Mouse (Mus musculus): ENCODE results near the gene Gm42417.

Gene Gm42417

DNA sequence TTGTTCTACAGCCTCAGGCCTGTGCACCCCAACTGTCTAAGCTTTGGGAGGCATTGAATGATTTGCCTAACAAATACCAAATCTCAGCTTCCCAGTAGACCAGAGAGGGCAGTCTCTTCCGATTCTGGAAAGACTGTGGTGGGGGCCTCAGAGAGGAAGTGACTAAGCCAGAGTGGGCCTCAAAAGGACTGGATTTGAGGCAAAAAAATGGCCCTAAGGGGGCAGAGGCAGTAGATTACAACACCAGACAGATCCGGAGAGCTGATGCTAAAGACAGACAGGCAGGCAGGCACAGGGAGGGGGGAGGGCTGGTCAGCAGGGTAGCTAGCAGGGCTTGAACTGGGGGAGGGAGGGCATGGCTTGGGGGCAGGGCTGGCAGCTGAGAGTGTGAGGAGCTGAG is 27.2 kb upstream of the Gm42417 start:
- ATAC-seq (ENCODE audit: insufficient number of reproducible peaks, low FRiP score, low TSS enrichment): no peak

DNA sequence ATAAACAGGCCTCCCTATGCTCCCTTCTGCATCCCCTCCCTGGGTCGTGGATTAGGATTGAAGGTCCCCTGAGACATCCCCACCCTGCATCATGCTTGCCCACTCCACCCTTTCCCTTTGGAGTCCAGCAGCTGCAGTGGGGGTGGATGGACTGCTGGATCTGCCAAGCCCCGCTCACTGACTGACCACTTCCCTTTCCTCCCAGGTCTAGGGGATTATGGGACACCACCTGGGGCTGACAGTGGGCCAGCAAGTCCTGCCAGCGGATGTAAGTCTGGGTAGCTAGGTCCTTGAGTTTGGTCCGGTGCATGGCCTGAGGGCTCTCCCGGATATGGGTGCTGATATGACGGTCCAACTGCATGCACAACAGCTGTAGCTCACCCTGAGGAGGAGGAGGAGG is 24.9 kb upstream of the Gm42417 start:
- no peak for ATAC-seq (ENCODE audit: insufficient number of reproducible peaks, low FRiP score, low TSS enrichment)

DNA sequence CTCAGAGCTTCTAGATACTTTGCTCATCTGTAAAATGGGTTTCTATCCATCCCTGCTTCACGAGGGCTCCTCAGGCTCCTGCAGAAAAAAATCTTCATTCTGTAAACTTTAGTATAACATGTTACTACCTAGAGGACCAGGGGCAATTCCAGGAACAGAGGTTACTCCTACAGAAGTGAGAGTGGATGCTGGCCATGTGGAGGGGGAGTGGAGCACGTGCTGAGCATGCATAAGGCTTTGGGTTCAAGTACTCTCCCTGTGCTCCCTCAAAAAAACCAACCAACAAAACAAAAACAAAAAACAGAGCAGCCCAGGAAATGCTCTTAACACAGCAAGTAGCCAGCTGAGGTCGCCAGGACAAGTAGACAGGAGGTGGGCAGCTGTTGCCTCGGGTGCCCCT is 24.4 kb upstream of the Gm42417 start:
- ATAC-seq (ENCODE audit: insufficient number of reproducible peaks, low FRiP score, low TSS enrichment): no peak

DNA sequence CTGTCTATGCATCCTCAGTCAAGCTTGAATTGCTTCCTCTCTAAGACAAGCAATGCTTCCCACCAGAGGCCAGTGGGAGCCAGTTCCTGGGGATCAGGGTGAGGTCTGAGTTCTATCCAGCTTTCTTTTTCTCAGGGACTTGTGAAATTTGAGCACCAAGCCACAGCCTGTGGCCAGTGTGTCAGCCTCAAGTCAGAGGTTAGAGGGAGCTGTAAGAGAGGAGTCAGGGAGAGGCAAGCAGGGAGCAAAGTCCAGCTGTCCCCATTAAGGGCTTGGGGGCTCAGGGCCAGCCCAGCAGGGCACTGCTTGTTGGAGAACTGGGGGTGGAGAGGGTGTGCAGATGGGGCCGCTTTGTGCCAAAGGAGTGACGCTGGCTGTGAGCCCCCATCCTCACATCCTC is 24.0 kb upstream of the Gm42417 start:
- no peak for ATAC-seq (ENCODE audit: insufficient number of reproducible peaks, low FRiP score, low TSS enrichment)

DNA sequence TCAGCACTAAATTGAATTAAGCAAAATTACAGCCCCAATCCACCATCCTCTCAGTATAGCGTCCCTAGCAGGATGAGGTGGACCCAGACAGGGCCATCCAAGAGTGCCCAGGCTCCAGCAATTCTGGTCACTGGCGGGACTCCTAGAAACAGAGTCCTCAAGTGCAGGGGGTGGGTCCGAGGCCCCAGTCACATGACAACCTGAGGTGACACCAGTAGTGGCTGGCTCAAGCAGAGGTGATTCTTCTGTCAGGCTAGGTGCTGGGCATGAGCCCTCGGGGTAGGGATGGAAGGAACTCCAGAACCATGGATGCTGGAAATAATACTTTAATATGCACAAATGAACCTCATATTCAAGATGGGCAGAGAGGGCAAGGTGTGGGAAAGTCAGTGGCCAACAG is 23.2 kb upstream of the Gm42417 start:
- no peak for ATAC-seq (ENCODE audit: insufficient number of reproducible peaks, low FRiP score, low TSS enrichment)

DNA sequence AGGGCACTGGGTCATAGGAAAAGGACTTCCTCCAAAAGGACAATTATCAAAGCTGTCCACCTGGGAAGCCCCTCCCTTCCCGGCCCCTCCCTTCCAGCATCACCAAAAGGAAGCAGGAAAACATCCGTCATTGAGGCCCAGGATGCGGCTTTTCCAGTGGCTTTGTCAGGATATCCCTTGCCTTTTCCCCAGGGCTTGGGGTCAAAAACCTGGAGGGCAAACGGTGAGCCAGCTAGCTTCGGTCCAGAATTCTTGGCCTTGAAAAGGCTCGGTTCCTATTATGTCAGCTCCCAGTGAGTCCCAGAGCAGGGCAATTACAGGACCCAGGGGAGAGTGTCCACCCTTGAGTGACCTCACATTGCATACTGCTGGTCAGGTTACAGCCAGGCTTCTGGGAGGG is 21.7 kb upstream of the Gm42417 start:
- no peak for ATAC-seq (ENCODE audit: insufficient number of reproducible peaks, low FRiP score, low TSS enrichment)

DNA sequence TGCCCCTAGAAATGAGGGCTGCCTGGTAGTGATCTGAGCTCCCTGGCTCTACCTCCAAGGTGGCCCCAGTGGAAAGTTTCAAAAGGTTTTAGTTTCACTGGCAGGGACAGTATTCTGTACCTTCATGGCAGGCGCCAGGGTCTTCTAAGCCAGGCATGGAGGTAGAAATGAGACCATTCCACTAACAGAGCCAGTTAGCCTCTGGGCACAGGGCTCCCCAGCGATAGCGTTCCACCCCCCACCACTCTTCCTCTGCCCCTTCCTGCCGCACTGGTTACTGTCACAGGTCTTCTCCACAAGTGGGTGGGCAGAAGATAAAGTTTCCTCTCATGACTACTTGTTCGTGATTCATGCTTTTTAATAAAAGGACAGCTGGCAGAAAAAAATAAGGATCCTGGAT is 20.7 kb upstream of the Gm42417 start:
- ATAC-seq (ENCODE audit: insufficient number of reproducible peaks, low FRiP score, low TSS enrichment): no peak

DNA sequence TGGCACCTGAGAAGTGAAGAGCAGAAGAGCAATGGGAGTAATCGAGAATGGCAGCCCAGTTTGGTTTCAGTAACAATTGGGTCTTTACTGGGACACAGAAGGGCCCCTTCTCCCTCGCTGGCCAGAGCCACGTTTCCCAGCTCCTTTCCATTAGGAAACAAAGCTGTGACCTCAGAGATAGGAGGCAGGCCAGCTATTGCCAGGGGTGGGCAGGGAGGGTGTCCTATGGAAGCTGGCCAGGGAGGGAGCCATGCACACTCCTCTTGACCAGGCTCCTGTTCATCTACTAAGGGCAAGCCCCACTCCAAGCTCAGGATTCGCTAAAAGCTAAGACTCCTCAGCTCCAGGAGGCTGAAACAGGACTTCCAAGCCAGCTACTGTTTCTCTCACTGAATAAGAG is 20.0 kb upstream of the Gm42417 start:
- no peak for ATAC-seq (ENCODE audit: insufficient number of reproducible peaks, low FRiP score, low TSS enrichment)

DNA sequence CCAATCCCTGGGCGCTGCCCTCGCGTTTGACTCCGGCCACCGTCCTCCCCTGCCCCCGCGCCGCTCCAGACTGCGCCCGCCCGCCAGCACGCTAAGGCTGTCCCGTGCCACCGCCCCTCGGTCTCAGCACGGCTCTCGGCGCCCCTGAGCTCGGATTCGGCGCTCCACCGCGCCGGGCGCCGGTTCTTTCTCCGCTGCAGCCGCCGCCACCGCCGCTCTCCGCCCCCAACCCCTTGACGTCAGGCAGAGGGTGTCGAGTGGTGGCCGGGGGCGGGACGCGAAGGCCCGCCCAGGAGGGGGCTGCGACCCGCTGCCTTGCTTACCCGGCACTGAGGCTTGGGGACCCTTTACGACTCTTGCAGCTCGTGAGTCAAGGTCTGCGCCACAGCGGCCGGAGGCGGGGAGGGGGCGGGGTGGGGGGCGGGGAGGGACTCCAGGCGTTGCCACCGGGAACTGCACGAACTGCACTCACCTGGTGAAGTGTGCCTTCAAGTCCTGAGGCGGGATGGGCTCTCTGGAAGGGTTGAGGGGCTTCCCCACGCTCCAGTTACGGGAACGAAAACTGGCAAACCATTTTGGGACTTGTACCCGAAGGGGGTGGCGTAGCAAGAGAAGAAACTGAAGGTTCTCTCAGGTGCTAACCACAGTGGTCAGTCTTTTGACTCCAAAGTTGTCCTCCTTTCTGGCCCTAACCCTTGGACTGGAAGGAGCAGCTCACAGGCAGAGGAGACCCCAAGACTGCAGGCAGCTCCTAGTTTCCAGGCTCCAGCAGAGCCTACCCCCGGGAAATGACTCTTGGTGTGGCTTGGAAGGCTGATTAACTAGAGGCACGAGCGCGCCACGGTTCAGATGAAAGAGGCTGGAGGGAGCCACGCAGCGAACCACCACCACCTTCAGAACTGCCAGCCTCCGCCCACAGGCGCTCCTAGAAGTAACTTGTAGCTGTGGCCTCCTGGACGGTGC is 19.1 kb upstream of the Gm42417 start, which contains the start of gene Sema4c:
Gene Sema4c, minus strand, starts transcription at position 319 of the 963 bp plus-strand sequence.
- no peak for ATAC-seq (ENCODE audit: insufficient number of reproducible peaks, low FRiP score, low TSS enrichment)

DNA sequence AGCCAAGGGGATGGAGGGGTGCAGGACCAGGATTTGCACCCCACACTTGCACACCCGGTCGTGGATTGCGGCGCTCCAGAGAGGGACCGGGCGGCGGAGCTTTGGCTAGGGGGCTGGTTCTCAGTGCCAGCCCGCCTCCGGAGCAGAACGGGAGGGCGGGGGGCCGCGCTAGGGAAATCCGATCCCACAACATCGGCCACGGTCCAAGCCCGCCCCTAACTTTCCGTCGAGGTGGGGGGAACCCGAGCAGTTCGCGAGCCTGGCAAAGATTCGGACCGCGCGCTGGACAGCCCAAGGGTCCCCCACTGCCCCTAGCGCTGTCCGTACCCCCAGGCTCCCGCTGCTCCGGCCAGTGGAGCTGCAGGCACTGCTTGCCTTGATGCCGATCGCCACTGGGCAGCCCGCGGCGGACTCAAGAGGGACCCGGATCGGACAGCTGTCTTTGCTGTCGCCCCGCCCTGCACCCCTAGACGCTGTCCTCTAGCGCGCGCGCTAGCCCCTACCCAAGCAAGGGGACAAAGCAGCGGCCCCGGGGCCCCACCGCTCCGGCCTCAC is 18.3 kb upstream of the Gm42417 start:
- ATAC-seq (ENCODE audit: insufficient number of reproducible peaks, low FRiP score, low TSS enrichment): peak; percentile 34

DNA sequence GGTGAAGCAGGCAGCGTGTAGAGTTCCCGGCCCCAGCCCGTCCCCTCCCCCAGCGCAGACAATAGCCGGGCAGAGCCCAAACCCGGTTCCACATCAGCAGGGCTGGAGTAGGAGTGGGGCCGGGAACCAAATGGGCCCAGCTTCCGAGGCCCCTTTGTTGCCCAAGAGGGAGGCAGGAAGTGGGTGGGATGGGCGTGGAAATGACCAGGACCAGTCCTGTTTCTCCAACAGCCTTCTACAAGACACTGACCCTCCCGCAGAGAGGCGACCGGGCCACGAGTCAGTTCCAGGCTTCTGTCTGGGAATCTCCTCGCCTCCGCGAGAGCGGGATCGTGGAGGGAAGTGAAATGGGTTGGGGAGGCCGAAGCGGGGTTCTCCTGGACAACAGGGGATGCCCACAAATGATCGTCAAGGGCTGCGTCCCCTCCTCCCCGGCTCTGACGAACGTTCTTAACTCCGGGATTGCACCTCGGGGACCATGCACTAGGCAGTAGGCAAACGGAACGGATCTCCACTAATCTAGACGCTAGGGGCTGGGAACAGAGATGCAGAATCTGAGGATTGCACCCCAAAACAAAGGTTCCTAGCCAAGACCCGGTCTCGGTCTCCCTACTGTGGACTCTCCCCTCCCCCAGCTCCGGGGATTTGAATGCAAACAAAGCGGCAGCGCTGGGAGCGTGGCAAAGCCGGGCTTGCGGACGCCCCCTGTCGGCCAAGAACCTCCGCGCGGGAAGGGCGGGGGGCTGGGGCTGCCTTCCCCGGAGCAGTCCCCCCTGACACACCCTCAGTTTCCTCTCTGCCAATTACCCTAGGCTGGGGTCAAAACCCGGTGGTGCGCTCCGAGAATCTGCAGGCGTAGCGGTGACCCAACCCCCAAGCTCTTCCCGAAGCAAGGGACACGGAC is 17.6 kb upstream of the Gm42417 start:
- ATAC-seq (ENCODE audit: insufficient number of reproducible peaks, low FRiP score, low TSS enrichment): peak; percentile 46

DNA sequence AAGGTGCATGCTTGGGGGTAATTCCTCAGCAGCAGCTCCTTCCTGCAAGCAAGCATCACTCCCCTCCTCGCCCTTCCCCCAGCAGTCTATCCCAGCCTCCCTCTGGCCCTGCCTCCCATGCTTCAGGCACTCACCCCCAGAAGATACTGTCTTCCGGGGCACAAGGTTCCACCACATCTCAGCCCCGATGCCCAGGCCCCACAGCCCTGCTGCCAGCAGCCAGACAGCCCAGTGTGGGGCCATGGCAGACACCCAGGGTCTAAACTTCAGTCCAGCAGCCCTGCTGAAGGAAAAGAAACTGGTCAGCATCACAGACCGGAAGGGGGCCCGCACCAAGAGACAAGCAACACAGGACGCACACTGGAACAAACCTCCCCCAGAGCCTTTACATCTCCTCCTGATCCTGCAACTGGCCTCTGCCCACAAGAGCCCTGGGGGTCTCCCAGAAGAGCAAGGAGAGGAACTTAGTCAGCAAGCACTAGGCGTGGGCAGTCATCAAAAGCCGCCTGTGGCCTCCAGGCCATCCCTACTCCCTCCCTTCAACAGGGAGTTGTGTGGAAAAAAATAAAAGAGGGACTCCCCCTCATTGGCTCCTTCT is 16.7 kb upstream of the Gm42417 start:
- no peak for ATAC-seq (ENCODE audit: insufficient number of reproducible peaks, low FRiP score, low TSS enrichment)

DNA sequence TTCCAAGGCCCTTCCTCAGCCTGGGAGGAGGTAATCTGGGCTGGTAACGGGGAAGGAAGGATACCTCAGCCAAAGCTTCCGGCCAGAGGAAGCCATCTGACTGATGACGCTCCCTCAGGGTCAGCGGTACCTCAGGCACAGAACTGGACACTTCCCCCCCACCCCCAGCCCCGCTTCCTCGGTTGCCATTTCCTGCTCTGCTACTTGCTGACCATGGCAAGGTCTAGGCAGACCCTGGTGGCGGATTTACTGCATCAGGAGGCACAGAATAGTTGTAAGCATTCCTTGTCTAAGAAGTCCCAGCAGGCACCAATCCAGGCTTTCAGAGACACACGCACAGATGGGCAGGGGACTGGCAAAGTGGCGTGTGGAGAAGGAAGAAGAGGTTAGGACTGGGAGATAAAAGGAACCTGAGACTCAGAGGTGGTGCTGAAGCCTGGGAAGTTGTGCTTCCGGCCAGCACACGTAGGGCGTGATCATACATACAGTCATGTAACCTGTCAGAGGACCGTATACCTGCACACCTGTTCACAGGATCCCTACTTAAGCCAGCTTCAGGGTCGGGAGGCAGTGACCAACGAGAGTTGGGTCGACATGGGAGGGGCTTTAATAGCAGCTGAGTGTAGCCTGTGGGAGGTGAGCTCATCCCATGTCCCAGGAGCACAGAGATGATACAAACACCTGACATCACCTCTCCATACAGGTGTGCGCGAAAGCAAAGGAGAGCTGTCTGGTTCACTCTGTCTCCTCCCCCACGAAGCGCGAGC is 15.6 kb upstream of the Gm42417 start:
- ATAC-seq (ENCODE audit: insufficient number of reproducible peaks, low FRiP score, low TSS enrichment): no peak

DNA sequence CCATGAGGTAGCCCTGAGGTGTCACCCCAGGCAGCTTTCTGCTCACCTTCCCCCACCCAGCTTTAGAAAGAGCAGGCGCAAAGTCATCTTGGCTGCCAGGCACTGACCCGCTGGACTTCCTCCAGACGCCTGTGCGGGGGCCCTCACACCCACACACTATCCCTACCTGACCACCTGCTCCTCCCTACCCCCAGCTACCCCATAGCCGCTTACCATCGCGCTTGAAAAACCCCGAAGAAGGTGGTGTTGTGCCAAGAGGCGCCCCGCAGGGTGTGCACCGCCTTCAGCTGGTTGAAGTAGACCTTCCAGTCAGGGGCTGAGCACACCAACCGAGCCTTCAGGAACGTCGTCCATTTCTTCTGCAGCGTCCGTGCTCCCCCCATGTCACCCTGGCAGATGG is 13.3 kb upstream of the Gm42417 start:
- peak; percentile 7; the same call in 1 of the 2 replicates for ATAC-seq (ENCODE audit: insufficient number of reproducible peaks, low FRiP score, low TSS enrichment)

DNA sequence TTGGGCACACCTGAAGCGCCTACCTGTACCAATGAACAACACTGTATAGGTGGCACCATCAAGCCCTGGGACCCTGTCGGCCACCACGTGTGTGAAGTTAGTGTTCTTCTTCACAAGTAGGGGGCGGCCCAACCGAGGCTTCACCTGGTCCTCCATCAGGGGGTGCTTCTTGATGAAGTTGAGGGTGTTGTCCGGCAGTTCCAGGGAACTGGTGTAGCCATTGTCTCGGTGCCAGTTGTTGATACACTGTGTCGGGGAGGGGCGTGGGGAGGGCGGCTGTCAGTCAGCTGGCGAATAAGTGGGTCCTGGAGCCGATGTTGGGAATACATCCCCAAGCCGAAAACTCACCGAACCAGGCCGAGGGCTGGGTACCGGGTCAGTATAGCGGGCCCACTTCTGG is 12.7 kb upstream of the Gm42417 start:
- ATAC-seq (ENCODE audit: insufficient number of reproducible peaks, low FRiP score, low TSS enrichment): no peak

DNA sequence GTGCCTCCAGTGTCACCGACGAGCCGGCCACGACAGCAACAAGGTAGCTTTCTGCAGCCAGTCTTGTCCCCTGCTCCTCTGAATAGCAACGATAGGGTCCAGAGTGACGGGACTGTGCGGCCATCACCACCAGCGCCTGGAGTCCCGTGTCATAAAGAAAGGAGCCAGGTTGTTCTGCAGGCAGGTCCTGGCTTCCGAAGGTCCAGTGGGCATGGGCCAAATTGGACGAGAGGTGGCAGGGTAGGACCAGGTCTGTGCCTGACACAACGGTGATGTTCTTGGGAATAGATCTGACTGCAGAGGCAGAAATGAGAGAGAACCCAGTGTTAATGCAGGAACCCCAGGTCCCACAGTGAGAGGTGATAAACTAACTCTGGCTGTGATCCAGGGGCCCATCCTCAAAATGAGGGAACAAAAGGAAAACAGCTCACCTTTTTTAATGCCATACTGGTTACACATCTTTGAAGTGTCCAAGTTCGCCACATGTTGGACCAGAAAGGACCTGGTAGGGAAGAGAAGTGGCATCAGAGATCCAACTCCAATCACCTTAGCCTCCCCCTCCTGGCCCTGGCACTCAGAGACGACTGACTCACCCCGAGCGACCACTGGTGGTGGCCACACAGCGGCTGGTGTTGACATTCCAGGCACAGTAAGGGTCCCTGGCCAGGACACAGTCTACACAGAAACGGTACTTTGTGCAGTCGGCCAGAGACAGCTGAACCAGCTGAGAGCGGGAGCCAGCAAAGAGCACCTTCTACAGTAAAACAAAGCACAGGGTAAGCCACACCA is 11.0 kb upstream of the Gm42417 start:
- ATAC-seq (ENCODE audit: insufficient number of reproducible peaks, low FRiP score, low TSS enrichment): no peak

DNA sequence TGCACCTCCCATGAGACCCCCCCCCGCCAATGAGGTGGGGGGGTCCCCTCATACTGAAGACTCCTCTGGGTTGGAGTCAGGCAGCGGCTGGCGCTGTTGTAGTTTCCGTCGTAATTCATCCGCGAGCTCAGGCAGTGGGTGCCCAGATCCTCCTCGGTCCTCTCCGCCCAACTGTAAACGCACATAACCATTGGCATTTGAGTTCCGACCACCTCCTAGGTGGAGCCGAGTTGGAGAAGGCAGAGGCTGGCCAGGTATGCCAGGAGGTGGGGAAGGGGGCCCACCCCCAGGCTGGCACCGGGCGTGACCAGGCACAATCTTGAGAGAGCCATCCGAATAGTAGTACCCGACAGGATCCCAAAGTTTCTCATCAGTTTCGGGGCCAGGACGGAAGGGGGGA is 10.3 kb upstream of the Gm42417 start:
- ATAC-seq (ENCODE audit: insufficient number of reproducible peaks, low FRiP score, low TSS enrichment): no peak

DNA sequence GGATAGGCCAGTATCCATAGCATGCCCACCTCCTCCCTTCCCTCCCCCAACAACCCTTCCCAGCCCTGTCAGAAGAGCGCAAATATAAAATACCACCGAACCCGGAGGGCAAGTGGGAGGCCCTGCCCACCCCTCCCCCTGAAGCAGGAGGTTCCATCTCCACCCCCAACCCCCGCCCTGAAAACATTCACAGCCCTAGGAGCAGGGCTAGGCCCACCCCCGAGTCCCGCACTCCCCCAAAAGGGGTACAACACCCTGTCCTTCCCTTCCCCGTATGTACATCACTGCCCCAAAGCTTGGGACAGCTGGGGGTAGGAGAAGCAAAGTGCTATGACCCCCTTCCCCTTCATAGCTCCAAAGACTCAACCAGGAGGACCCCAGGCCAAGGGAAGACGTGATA is 9.5 kb upstream of the Gm42417 start:
- ATAC-seq (ENCODE audit: insufficient number of reproducible peaks, low FRiP score, low TSS enrichment): no peak

DNA sequence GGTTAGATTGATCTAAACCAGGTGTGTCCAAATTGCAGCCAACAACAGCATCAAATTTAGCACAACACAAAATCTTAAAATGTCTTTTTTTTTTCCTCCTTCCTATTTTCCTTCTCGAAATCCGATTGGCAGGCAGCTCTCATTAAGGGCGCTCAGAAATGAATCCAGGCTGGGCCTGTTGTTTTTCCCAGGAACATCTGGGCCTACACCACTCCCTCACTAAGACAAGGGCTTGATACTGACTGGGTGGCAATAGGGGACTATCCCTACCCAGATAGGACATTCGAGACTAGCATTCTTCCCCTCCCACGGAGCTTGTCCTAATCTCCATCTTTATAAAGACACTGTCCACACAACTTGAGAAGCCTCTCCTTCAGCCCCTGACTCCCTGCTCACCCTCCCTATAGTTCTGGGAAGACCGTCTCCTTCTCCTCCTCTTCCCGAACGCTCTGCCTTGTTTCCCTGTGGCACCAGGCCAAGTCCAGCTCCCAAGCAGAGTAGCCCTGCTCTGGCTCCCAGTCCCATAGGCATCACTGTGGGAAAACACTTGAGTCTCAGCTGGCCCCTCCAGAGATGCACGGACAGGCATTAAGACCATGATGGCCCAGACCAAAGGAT is 8.9 kb upstream of the Gm42417 start:
- ATAC-seq (ENCODE audit: insufficient number of reproducible peaks, low FRiP score, low TSS enrichment): no peak
